Mouse (Mus musculus) midbrain, embryonic 11.5 days (tissue): ENCODE data around the gene Cd151. TPM values are rescaled to one million over a fixed set of nuclear protein-coding genes. Genes with fewer than 3 reads are reported as not detected.
A peak's percentile ranks its signal among the peaks of the same experiment; 100 is the strongest.

ENCODE experiments used
- ATAC-seq: fragments of 200-750 bp; cut with Nextera tagmentation; 2 replicates; pipeline ENCODE4 v1.8.0; 2017; ENCODE audit warnings: moderate TSS enrichment, moderate library complexity; ENCODE audit not compliant: low FRiP score
- DNase-seq: peaks from one replicate; pipeline ENCODE4 v3.0.0; 2015; ENCODE audit warnings: low spot score; ENCODE audit errors: missing footprints
- H3K27ac ChIP-seq: fragments of 300-500 bp; sonication (generic); 2 replicates; pipeline ENCODE4 v1.5.1; 2014; ENCODE audit warnings: low read depth, low read length
- H3K27me3 ChIP-seq: fragments of 300-500 bp; sonication (generic); 2 replicates; pipeline ENCODE4 v1.6.1; 2014; ENCODE audit warnings: mild to moderate bottlenecking, low read length, moderate library complexity, mixed read lengths; ENCODE audit not compliant: control insufficient read depth, insufficient read depth
- H3K36me3 ChIP-seq: fragments of 300-500 bp; sonication (generic); 2 replicates; pipeline ENCODE4 v1.6.1; 2014; ENCODE audit warnings: mild to moderate bottlenecking, low read length, moderate library complexity, mixed read lengths; ENCODE audit not compliant: control insufficient read depth, insufficient read depth
- H3K4me1 ChIP-seq: fragments of 300-500 bp; sonication (generic); 2 replicates; pipeline ENCODE4 v1.6.1; 2014; ENCODE audit warnings: low read length; ENCODE audit not compliant: control insufficient read depth, insufficient read depth
- H3K4me2 ChIP-seq: fragments of 300-500 bp; sonication (generic); 2 replicates; pipeline ENCODE4 v1.6.1; 2014; ENCODE audit warnings: mild to moderate bottlenecking, moderate library complexity
- H3K4me3 ChIP-seq: fragments of 300-500 bp; sonication (generic); 2 replicates; pipeline ENCODE4 v1.5.1; 2014; ENCODE audit warnings: low read depth, low read length
- H3K9ac ChIP-seq: fragments of 300-500 bp; sonication (generic); 2 replicates; pipeline ENCODE4 v1.6.1; 2014; ENCODE audit warnings: low read length
- H3K9me3 ChIP-seq: fragments of 300-500 bp; sonication (generic); 2 replicates; pipeline ENCODE4 v1.6.1; 2016; ENCODE audit warnings: low read length; ENCODE audit not compliant: control insufficient read depth
- WGBS: fragments of 180-500 bp; shearing (Covaris S2); extraction: QIAGEN DNeasy Blood & Tissue Kit; methylation state at CpG from one replicate; pipeline ENCODE4 v1.1.7; 2014; 5-methylcytosine and 5-hydroxymethylcytosine counted together
- polyA plus RNA-seq: library from polyadenylated mRNA; unstranded; fragments of >200 nt; fragmentation: Nextera tagmentation; extraction: Ambion mirVana; gene quantifications from 2 replicates; pipeline ENCODE4 v1.2.1, GENCODE M21; 2014

Gene Cd151
- polyA plus RNA-seq, 1 experiment from 2014 or later, result 36.6 TPM

- H3K9me3 ChIP-seq, result no peaks in the 10 kb centered on the region
- ATAC-seq (peak; percentile 46; the same call in 1 of the 2 replicates), DNase-seq (no peak)
- no peak overlapping the region for H3K4me3 ChIP-seq
- H3K27me3 ChIP-seq, result no peaks in the 10 kb centered on the region
- no peak overlapping the region for H3K9ac ChIP-seq
- H3K4me1 ChIP-seq, result no peaks in the 10 kb centered on the region
- H3K27ac ChIP-seq, result peak overlapping the region; percentile 10; the same call in 1 of the 2 replicates
- no peak overlapping the region for H3K4me2 ChIP-seq
- no peaks in the 10 kb centered on the region for H3K36me3 ChIP-seq
Measured at GRCm38 (mm10) chr7:141508160-141508559, 41.0 kb downstream of the Cd151 start.

DNA sequence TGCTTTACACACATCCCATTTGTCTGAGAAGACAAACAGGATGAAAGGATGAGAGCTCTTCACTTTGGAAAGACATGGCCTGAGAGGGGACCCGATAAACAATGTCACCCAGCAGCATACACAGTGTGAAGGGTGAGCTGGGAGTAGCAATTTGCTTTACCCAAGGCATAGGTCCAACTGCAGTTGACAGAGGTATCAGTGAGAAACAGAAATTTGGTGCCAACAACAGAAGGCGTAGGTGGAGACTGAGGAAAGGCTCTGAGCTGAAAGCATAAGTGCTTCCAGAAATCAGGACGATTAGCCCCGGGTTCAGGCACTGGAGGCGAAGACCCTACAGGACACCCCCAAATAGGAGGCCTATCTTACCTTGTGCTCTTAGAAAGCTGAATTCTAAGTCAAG, 43.0 kb downstream of the Cd151 start:
- H3K27me3 ChIP-seq, result no peaks in the 10 kb centered on the region
- no peak for DNase-seq
- WGBS, result 92% methylated on average over 5 of the region's 5 CpGs
- no peaks in the 10 kb centered on the region for H3K36me3 ChIP-seq
- H3K4me1 ChIP-seq, result no peaks in the 10 kb centered on the region
- H3K9ac ChIP-seq, result no peak overlapping the region
- H3K27ac ChIP-seq, result no peak overlapping the region
- H3K4me2 ChIP-seq, result no peak overlapping the region
- no peaks in the 10 kb centered on the region for H3K9me3 ChIP-seq
- ATAC-seq, result no peak
- H3K4me3 ChIP-seq, result no peak overlapping the region

GRCm38 (mm10) chr7:141510681-141511191, 43.5 kb downstream of the Cd151 start:
- Histone ChIP-seq H3K4me1 (no peaks in the 10 kb centered on the region), H3K36me3 (no peaks in the 10 kb centered on the region), H3K9ac (no peak overlapping the region), H3K4me3 (no peak overlapping the region), H3K27me3 (no peaks in the 10 kb centered on the region), H3K27ac (no peak overlapping the region), H3K9me3 (no peaks in the 10 kb centered on the region), H3K4me2 (no peak overlapping the region)
- WGBS, result 75% methylated on average over 8 of the region's 8 CpGs
- ATAC-seq (no peak), DNase-seq (no peak)

DNA sequence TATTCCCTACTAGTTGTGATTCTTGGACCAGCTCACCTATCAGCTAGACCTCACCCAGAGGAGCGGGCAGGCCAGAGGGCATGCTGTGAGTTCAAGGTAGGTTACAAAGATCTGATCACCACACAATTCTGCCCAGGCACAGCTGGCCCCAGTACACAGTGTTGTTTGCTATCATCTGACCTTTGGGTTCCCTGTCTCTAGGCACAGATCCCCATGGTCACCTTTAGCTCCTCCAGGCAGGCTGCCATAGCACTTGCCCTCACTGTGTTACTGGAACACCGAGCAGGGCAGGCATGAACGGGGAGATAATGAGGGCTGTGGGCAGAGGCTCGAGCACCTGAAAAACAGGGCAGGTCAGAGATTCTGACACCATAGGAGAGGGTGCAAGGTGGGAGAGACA, 50.4 kb downstream of the Cd151 start:
- DNase-seq (no peak), ATAC-seq (no peak)

GRCm38 (mm10) chr7:141518296-141518695, 51.1 kb downstream of the Cd151 start:
- Histone ChIP-seq H3K27me3 (no peaks in the 10 kb centered on the region), H3K36me3 (no peaks in the 10 kb centered on the region), H3K27ac (no peak overlapping the region), H3K4me2 (no peak overlapping the region), H3K9ac (no peak overlapping the region), H3K4me1 (no peaks in the 10 kb centered on the region), H3K4me3 (no peak overlapping the region), H3K9me3 (no peaks in the 10 kb centered on the region)
- WGBS, result 88% methylated on average over 5 of the region's 5 CpGs
- DNase-seq (no peak), ATAC-seq (no peak)

More for the DNA sequence above, 50.4 kb downstream of the Cd151 start:
- H3K36me3 ChIP-seq, result no peaks in the 10 kb centered on the region
- H3K27me3 ChIP-seq, result no peaks in the 10 kb centered on the region
- no peak overlapping the region for H3K4me2 ChIP-seq
- H3K27ac ChIP-seq, result no peak overlapping the region
- no peak overlapping the region for H3K4me3 ChIP-seq
- no peaks in the 10 kb centered on the region for H3K4me1 ChIP-seq
- 82% methylated on average over 4 of the region's 4 CpGs for WGBS
- no peak overlapping the region for H3K9ac ChIP-seq
- no peaks in the 10 kb centered on the region for H3K9me3 ChIP-seq

GRCm38 (mm10) chr7:141518926-141519325, 51.7 kb downstream of the Cd151 start:
- H3K9me3 ChIP-seq, result no peaks in the 10 kb centered on the region
- H3K9ac ChIP-seq, result no peak overlapping the region
- no peak overlapping the region for H3K4me2 ChIP-seq
- H3K27ac ChIP-seq, result no peak overlapping the region
- H3K4me3 ChIP-seq, result no peak overlapping the region
- DNase-seq (no peak), ATAC-seq (no peak)
- H3K4me1 ChIP-seq, result no peaks in the 10 kb centered on the region
- H3K27me3 ChIP-seq, result no peaks in the 10 kb centered on the region
- 87% methylated on average over 3 of the region's 3 CpGs for WGBS
- no peaks in the 10 kb centered on the region for H3K36me3 ChIP-seq

GRCm38 (mm10) chr7:141519795-141520194, 52.6 kb downstream of the Cd151 start:
- no peaks in the 10 kb centered on the region for H3K36me3 ChIP-seq
- 68% methylated on average over 1 of the region's 1 CpGs for WGBS
- H3K27ac ChIP-seq, result no peak overlapping the region

More at GRCm38 (mm10) chr7:141519795-141520194, 52.6 kb downstream of the Cd151 start:
- Histone ChIP-seq H3K9ac (no peak overlapping the region), H3K4me2 (no peak overlapping the region), H3K4me1 (no peaks in the 10 kb centered on the region), H3K27me3 (no peaks in the 10 kb centered on the region), H3K4me3 (no peak overlapping the region), H3K9me3 (no peaks in the 10 kb centered on the region)
- ATAC-seq, result no peak
- DNase-seq, result no peak

Other genes starting within 250 kb of the Cd151 start
- gene Phrf1, start 238.6 kb upstream of the Cd151 start, polyA plus RNA-seq, result 59.6 and 78.3 TPM in 2 replicates
- gene Irf7, start 200.9 kb upstream of the Cd151 start, polyA plus RNA-seq, result 0.81 and 1.4 TPM in 2 replicates
- gene Cdhr5, start 190.6 kb upstream of the Cd151 start, polyA plus RNA-seq, result not detected in 2 replicates
- gene Sct, start 188.3 kb upstream of the Cd151 start, polyA plus RNA-seq, result 1.1 TPM in 2 replicates
- 0.14 and 0.17 TPM in 2 replicates for gene Drd4, start 175.4 kb upstream of the Cd151 start, polyA plus RNA-seq
- 61.6 and 66.9 TPM in 2 replicates for gene Deaf1, start 139.7 kb upstream of the Cd151 start, polyA plus RNA-seq
- 31.4 and 34.4 TPM in 2 replicates for gene Tmem80, start 139.7 kb upstream of the Cd151 start, polyA plus RNA-seq
- gene Eps8l2, start 128.5 kb upstream of the Cd151 start, polyA plus RNA-seq, result 0.97 and 1.3 TPM in 2 replicates
- gene Taldo1, start 75.2 kb upstream of the Cd151 start, polyA plus RNA-seq, result 386 and 400 TPM in 2 replicates
- 34.0 and 36.1 TPM in 2 replicates for gene Gatd1, start 53.3 kb upstream of the Cd151 start, polyA plus RNA-seq
- gene Cend1, start 37.9 kb upstream of the Cd151 start, polyA plus RNA-seq, result 5.8 and 5.9 TPM in 2 replicates
- 31.2 and 31.9 TPM in 2 replicates for gene Slc25a22, start 29.5 kb upstream of the Cd151 start, polyA plus RNA-seq
- 7.4 and 7.8 TPM in 2 replicates for gene Pidd1, start 23.4 kb upstream of the Cd151 start, polyA plus RNA-seq
- gene Rplp2, start 20.0 kb upstream of the Cd151 start, polyA plus RNA-seq, result 891 and 959 TPM in 2 replicates
- 12.7 and 14.0 TPM in 2 replicates for gene Pnpla2, start 12.2 kb upstream of the Cd151 start, polyA plus RNA-seq
- 2.7 and 5.3 TPM in 2 replicates for gene Cracr2b, start 6.3 kb upstream of the Cd151 start, polyA plus RNA-seq
- gene Polr2l, start 7.7 kb downstream of the Cd151 start, polyA plus RNA-seq, result 63.5 and 74.2 TPM in 2 replicates
- 26.9 and 28.6 TPM in 2 replicates for gene Tspan4, start 7.8 kb downstream of the Cd151 start, polyA plus RNA-seq
- 23.3 and 26.4 TPM in 2 replicates for gene Chid1, start 72.5 kb downstream of the Cd151 start, polyA plus RNA-seq
- gene Ap2a2, start 94.8 kb downstream of the Cd151 start, polyA plus RNA-seq, result 76.6 and 81.1 TPM in 2 replicates
- gene Muc6, start 187.9 kb downstream of the Cd151 start, polyA plus RNA-seq, result 0.08 TPM in 2 replicates
- gene Muc2, start 222.9 kb downstream of the Cd151 start, polyA plus RNA-seq, result not detected in 2 replicates